ENCODE assay signal across 8 mouse cellular contexts in genomic region chr11:50223783-50224662, GRCm38 (mm10). TPM values are rescaled to one million over a fixed set of nuclear protein-coding genes. Genes with fewer than 3 reads are reported as not detected.
DNase-seq lines count a peak whose midpoint lies in the region; ATAC-seq and TF ChIP-seq lines count a peak whose summit lies in the region.

No protein-coding gene starts in this region.

- peak overlapping the region; percentile 80 for H3K27ac ChIP-seq in kidney, embryonic 14.5 days (ENCODE audit: low read depth, low read length)
- H3K27ac ChIP-seq in liver, embryonic 16.5 days (ENCODE audit: low read length): peak overlapping the region; percentile 98
- peak overlapping the region; percentile 88 for H3K27ac ChIP-seq in stomach, embryonic 16.5 days (ENCODE audit: low read length)

- DNase-seq in kidney, postnatal 14 days: no peak
- DNase-seq in brain, embryonic 14.5 days (ENCODE audit: low read depth): peak; percentile 70
- no peak for DNase-seq in adrenal gland, adult 2 months
- DNase-seq in frontal cortex, postnatal 36 days (ENCODE audit: low spot score in 2 of 2): no peak

- TF ChIP-seq CTCF in brain, embryonic 14.5 days (IDR thresholded peaks at IDR 0.05; ENCODE audit: borderline replicate concordance, extremely low read depth, insufficient read depth, insufficient read length): no peak

- H3K4me2 ChIP-seq in kidney, embryonic 14.5 days (replicated peaks; ENCODE audit: low read depth, low read length): peak overlapping the region; percentile 94
- peak overlapping the region; percentile 80 for H3K4me2 ChIP-seq in liver, embryonic 16.5 days (ENCODE audit: low read depth, low read length)
- H3K4me2 ChIP-seq in stomach, embryonic 16.5 days (ENCODE audit: low read depth, low read length): peak overlapping the region; percentile 92

- peak overlapping the region; percentile 91 for H3K9ac ChIP-seq in kidney, embryonic 14.5 days (ENCODE audit: low read depth, low read length)
- peak overlapping the region; percentile 97 for H3K9ac ChIP-seq in liver, embryonic 16.5 days (ENCODE audit: low read depth, low read length)
- peak overlapping the region; percentile 99 for H3K9ac ChIP-seq in stomach, embryonic 16.5 days (ENCODE audit: low read length)

- no peaks in the 10 kb centered on the region for H3K36me3 ChIP-seq in kidney, embryonic 14.5 days (ENCODE audit: control insufficient read depth, insufficient read depth, low read length)
- no peaks in the 10 kb centered on the region for H3K36me3 ChIP-seq in liver, embryonic 16.5 days (ENCODE audit: control insufficient read depth, insufficient read depth)
- no peaks in the 10 kb centered on the region for H3K36me3 ChIP-seq in stomach, embryonic 16.5 days (ENCODE audit: control insufficient read depth, insufficient read depth, low read length)

- H3K4me3 ChIP-seq in kidney, embryonic 14.5 days (ENCODE audit: low read length): peak overlapping the region; percentile 71
- peak overlapping the region; percentile 88 for H3K4me3 ChIP-seq in liver, embryonic 16.5 days (ENCODE audit: low read depth, low read length)
- H3K4me3 ChIP-seq in stomach, embryonic 16.5 days (replicated peaks; ENCODE audit: low read length): peak overlapping the region; percentile 85

- TF ChIP-seq POLR2A in brain, embryonic 14.5 days (IDR thresholded peaks at IDR 0.05; ENCODE audit: borderline replicate concordance, extremely low read depth, insufficient read depth, insufficient read length, poor library complexity, severe bottlenecking): no peak

- WGBS in kidney, embryonic 14.5 days: 6% methylated on average over 17 of the region's 17 CpGs
- 4% methylated on average over 17 of the region's 17 CpGs for WGBS in liver, embryonic 16.5 days (ENCODE audit: insufficient replicate concordance)
- 9% methylated on average over 17 of the region's 17 CpGs for WGBS in stomach, embryonic 16.5 days

- H3K27me3 ChIP-seq in kidney, embryonic 14.5 days (ENCODE audit: control insufficient read depth, insufficient read depth, low read length): no peaks in the 10 kb centered on the region
- no peaks in the 10 kb centered on the region for H3K27me3 ChIP-seq in liver, embryonic 16.5 days (ENCODE audit: control insufficient read depth, insufficient read depth, low read depth, low read length)
- no peaks in the 10 kb centered on the region for H3K27me3 ChIP-seq in stomach, embryonic 16.5 days (ENCODE audit: control insufficient read depth, insufficient read depth, low read length)

- no peaks in the 10 kb centered on the region for H3K9me3 ChIP-seq in kidney, embryonic 14.5 days (ENCODE audit: control insufficient read depth, low read length)
- H3K9me3 ChIP-seq in liver, embryonic 16.5 days (replicated peaks; ENCODE audit: control insufficient read depth, low read length): no peaks in the 10 kb centered on the region
- no peaks in the 10 kb centered on the region for H3K9me3 ChIP-seq in stomach, embryonic 16.5 days (replicated peaks; ENCODE audit: control insufficient read depth, low read length)

- ATAC-seq in kidney, embryonic 14.5 days (ENCODE audit: low FRiP score, low TSS enrichment): no peak
- peak; percentile 52 for ATAC-seq in granulocyte monocyte progenitor cell, adult 5-6 weeks (replicated peaks; ENCODE audit: poor library complexity, severe bottlenecking)
- no peak for ATAC-seq in liver, embryonic 16.5 days (ENCODE audit: low read depth)
- ATAC-seq in stomach, embryonic 16.5 days (ENCODE audit: insufficient read depth, low FRiP score): no peak

- peaks cover 31% of the 10 kb centered on the region for H3K4me1 ChIP-seq in kidney, embryonic 14.5 days (ENCODE audit: control insufficient read depth, insufficient read depth, low read length)
- peaks cover 49% of the 10 kb centered on the region for H3K4me1 ChIP-seq in liver, embryonic 16.5 days (ENCODE audit: control insufficient read depth, low read depth, low read length)
- peaks cover 33% of the 10 kb centered on the region for H3K4me1 ChIP-seq in stomach, embryonic 16.5 days (ENCODE audit: control insufficient read depth, insufficient read depth, low read length)

RNA-seq across cellular contexts. Expression of gene Mgat4b, which starts 13.3 kb away (rescaled TPM):
- polyA plus RNA-seq in kidney, embryonic 14.5 days (2014; fragmentation: Nextera tagmentation; extraction: Ambion mirVana): 37.0 and 39.2 TPM in 2 replicates
- 78.9 and 97.1 TPM in 2 replicates for polyA plus RNA-seq in brain, embryonic 14.5 days (2012; rRNA removed)
- total RNA-seq in granulocyte monocyte progenitor cell, adult 5-6 weeks (2014; fragmentation: Nextera tagmentation): 22.7 and 23.9 TPM in 2 replicates
- 11.5 and 14.6 TPM in 2 replicates for total RNA-seq in granulocyte monocyte progenitor cell, adult 5-6 weeks (2017)
- polyA plus RNA-seq in liver, embryonic 16.5 days (2015; fragmentation: Nextera tagmentation; extraction: Ambion mirVana): 2.2 and 3.1 TPM in 2 replicates
- polyA plus RNA-seq in stomach, embryonic 16.5 days (2015; fragmentation: Nextera tagmentation; extraction: Ambion mirVana): 5.6 and 5.9 TPM in 2 replicates
- total RNA-seq in adrenal gland, adult 2 months (2021): 100 to 1,000 TPM; 119 to 128 TPM
- polyA plus RNA-seq in adrenal gland, adult 2 months (2012; rRNA removed): 347 and 361 TPM in 2 replicates

RNA-seq across cellular contexts. Expression of gene Sqstm1, which starts 13.4 kb away (rescaled TPM):
- polyA plus RNA-seq in kidney, embryonic 14.5 days (2014; fragmentation: Nextera tagmentation; extraction: Ambion mirVana): 128 and 197 TPM in 2 replicates
- polyA plus RNA-seq in brain, embryonic 14.5 days (2012; rRNA removed): 171 and 203 TPM in 2 replicates
- 89.7 and 92.6 TPM in 2 replicates for total RNA-seq in granulocyte monocyte progenitor cell, adult 5-6 weeks (2014; fragmentation: Nextera tagmentation)
- total RNA-seq in granulocyte monocyte progenitor cell, adult 5-6 weeks (2017): 131 and 165 TPM in 2 replicates
- 165 and 182 TPM in 2 replicates for polyA plus RNA-seq in liver, embryonic 16.5 days (2015; fragmentation: Nextera tagmentation; extraction: Ambion mirVana)
- polyA plus RNA-seq in stomach, embryonic 16.5 days (2015; fragmentation: Nextera tagmentation; extraction: Ambion mirVana): 202 and 225 TPM in 2 replicates
- total RNA-seq in adrenal gland, adult 2 months (2021): 1,000 to 10,000 TPM in 1 of 2 experiments, 100 to 1,000 TPM in 1; 696 to 1,341 TPM
- polyA plus RNA-seq in adrenal gland, adult 2 months (2012; rRNA removed): 517 and 655 TPM in 2 replicates

RNA-seq across cellular contexts. Expression of gene Ltc4s, which starts 14.4 kb away (rescaled TPM):
- polyA plus RNA-seq in kidney, embryonic 14.5 days (2014; fragmentation: Nextera tagmentation; extraction: Ambion mirVana): 1.6 and 1.9 TPM in 2 replicates
- polyA plus RNA-seq in brain, embryonic 14.5 days (2012; rRNA removed): 3.5 and 4.5 TPM in 2 replicates
- total RNA-seq in granulocyte monocyte progenitor cell, adult 5-6 weeks (2014; fragmentation: Nextera tagmentation): 1.6 TPM in 1 of 2 replicates, not detected in the other
- total RNA-seq in granulocyte monocyte progenitor cell, adult 5-6 weeks (2017): not detected in 2 replicates
- polyA plus RNA-seq in liver, embryonic 16.5 days (2015; fragmentation: Nextera tagmentation; extraction: Ambion mirVana): 0.50 and 0.61 TPM in 2 replicates
- 3.5 and 5.9 TPM in 2 replicates for polyA plus RNA-seq in stomach, embryonic 16.5 days (2015; fragmentation: Nextera tagmentation; extraction: Ambion mirVana)
- 10 to 100 TPM; 17.0 to 21.6 TPM for total RNA-seq in adrenal gland, adult 2 months (2021)
- polyA plus RNA-seq in adrenal gland, adult 2 months (2012; rRNA removed): 83.6 and 186 TPM in 2 replicates

RNA-seq across cellular contexts. Expression of gene Mrnip, which starts 49.8 kb away (rescaled TPM):
- 21.8 and 22.0 TPM in 2 replicates for polyA plus RNA-seq in kidney, embryonic 14.5 days (2014; fragmentation: Nextera tagmentation; extraction: Ambion mirVana)
- 33.1 and 35.9 TPM in 2 replicates for polyA plus RNA-seq in brain, embryonic 14.5 days (2012; rRNA removed)
- total RNA-seq in granulocyte monocyte progenitor cell, adult 5-6 weeks (2014; fragmentation: Nextera tagmentation): 18.4 and 27.7 TPM in 2 replicates
- total RNA-seq in granulocyte monocyte progenitor cell, adult 5-6 weeks (2017): 13.9 and 22.0 TPM in 2 replicates
- polyA plus RNA-seq in liver, embryonic 16.5 days (2015; fragmentation: Nextera tagmentation; extraction: Ambion mirVana): 7.9 and 8.6 TPM in 2 replicates
- 11.9 and 12.5 TPM in 2 replicates for polyA plus RNA-seq in stomach, embryonic 16.5 days (2015; fragmentation: Nextera tagmentation; extraction: Ambion mirVana)
- 10 to 100 TPM in 1 of 2 experiments, 1 to 10 TPM in 1; 4.9 to 11.5 TPM for total RNA-seq in adrenal gland, adult 2 months (2021)
- polyA plus RNA-seq in adrenal gland, adult 2 months (2012; rRNA removed): 6.6 and 8.7 TPM in 2 replicates

Comparison
In these comparisons a context has a peak if more than half of its experiments do, and no peak if none do; other contexts are left out.
1. RNA of gene Ltc4s, which starts 14.4 kb away (polyA plus RNA-seq): 83.6 to 186 TPM in adrenal gland, adult 2 months; 3.5 to 4.5 TPM in brain, embryonic 14.5 days, 3.5 to 5.9 TPM in stomach, embryonic 16.5 days, 1.6 to 1.9 TPM in kidney, embryonic 14.5 days and 0.50 to 0.61 TPM in liver, embryonic 16.5 days; every median in the first group is over 10 times any median in the second.
2. Peak in every context shown above with its lines, with median percentiles within 50 percentile points of each other: H3K27ac ChIP-seq, H3K4me2 ChIP-seq, H3K4me3 ChIP-seq and H3K9ac ChIP-seq.